Mouse (Mus musculus) limb, embryonic 14.5 days (tissue): ENCODE data around the gene Fam129a. TPM values are rescaled to one million over a fixed set of nuclear protein-coding genes. Genes with fewer than 3 reads are reported as not detected.

Experiments
- ATAC-seq: fragments of 200-750 bp; cut with Nextera tagmentation; 2 replicates; pipeline ENCODE4 v1.8.0; 2017; ENCODE audit warnings: low read depth, moderate number of reproducible peaks, moderate TSS enrichment; ENCODE audit not compliant: low FRiP score
- DNase-seq: peaks from one replicate; pipeline ENCODE4 v3.0.0-alpha.2; 2015; ENCODE audit warnings: low spot score
- H3K27ac ChIP-seq: fragments of 300-500 bp; sonication (generic); replicated peaks from 2 replicates; pipeline ENCODE4 v1.5.1; 2014; ENCODE audit warnings: low read depth, mild to moderate bottlenecking, low read length, moderate library complexity, mixed read lengths
- H3K27me3 ChIP-seq: fragments of 300-500 bp; sonication (generic); 2 replicates; pipeline ENCODE4 v1.6.1; 2014; ENCODE audit warnings: low read length, mixed read lengths; ENCODE audit not compliant: control insufficient read depth, insufficient read depth
- H3K36me3 ChIP-seq: fragments of 300-500 bp; sonication (generic); 2 replicates; pipeline ENCODE4 v1.6.1; 2014; ENCODE audit warnings: mild to moderate bottlenecking, low read length, moderate library complexity, mixed read lengths; ENCODE audit not compliant: control insufficient read depth, insufficient read depth
- H3K4me1 ChIP-seq: fragments of 300-500 bp; sonication (generic); 2 replicates; pipeline ENCODE4 v1.6.1; 2014; ENCODE audit warnings: antibody characterized with exemption, low read length, mixed read lengths; ENCODE audit not compliant: control insufficient read depth, insufficient read depth
- H3K4me2 ChIP-seq: fragments of 300-500 bp; sonication (generic); replicated peaks from 2 replicates; pipeline ENCODE4 v1.6.1; 2014; ENCODE audit warnings: low read depth, mild to moderate bottlenecking, low read length, moderate library complexity; ENCODE audit not compliant: severe bottlenecking
- H3K4me3 ChIP-seq: fragments of 300-500 bp; sonication (generic); replicated peaks from 2 replicates; pipeline ENCODE4 v1.5.1; 2014; ENCODE audit warnings: low read length
- H3K9ac ChIP-seq: fragments of 300-500 bp; sonication (generic); 2 replicates; pipeline ENCODE4 v1.6.1; 2014; ENCODE audit warnings: mild to moderate bottlenecking, low read depth, low read length, moderate library complexity; ENCODE audit not compliant: severe bottlenecking
- H3K9me3 ChIP-seq: fragments of 300-500 bp; sonication (generic); 2 replicates; pipeline ENCODE4 v1.6.1; 2016; ENCODE audit warnings: low read length; ENCODE audit not compliant: control insufficient read depth
- POLR2A ChIP-seq: fragments of 200-500 bp; IDR thresholded peaks from 2 replicates; pipeline ENCODE4 v1.8.0; 2012; ENCODE audit warnings: inconsistent platforms, mild to moderate bottlenecking, moderate library complexity, borderline replicate concordance; ENCODE audit not compliant: insufficient read depth, insufficient read length; ENCODE audit errors: extremely low read depth
- WGBS: fragments of 180-500 bp; shearing (Covaris S2); extraction: QIAGEN DNeasy Blood & Tissue Kit; methylation state at CpG from one replicate; pipeline ENCODE4 v1.1.7; 2014; 5-methylcytosine and 5-hydroxymethylcytosine counted together
- polyA plus RNA-seq, 2 experiments: library from polyadenylated mRNA; depleted of rRNA in 1 of 2; stranded (reverse) in 1 of 2; unstranded in 1 of 2; fragments of >200 nt; fragmentation: Nextera tagmentation in 1 of 2; extraction: Ambion mirVana in 1 of 2; gene quantifications; 2 replicates each; pipeline versions ENCODE4 v1.2.1 to v1.2.3; 2012 to 2014

Fam129a gene
- polyA plus RNA-seq, 2 experiments = 11.1 to 14.7 TPM

GRCm38 (mm10) chr1:151661684-151662439 is 90.9 kb downstream of the Fam129a start:
- no peak for TF ChIP-seq POLR2A
- H3K36me3 ChIP-seq = no peaks in the 10 kb centered on the region
- no peaks in the 10 kb centered on the region for H3K4me1 ChIP-seq
- 86% methylated on average over 7 of the region's 7 CpGs for WGBS
- no peak overlapping the region for H3K4me3 ChIP-seq
- H3K9me3 ChIP-seq = no peaks in the 10 kb centered on the region
- H3K4me2 ChIP-seq = no peak overlapping the region
- H3K27me3 ChIP-seq = no peaks in the 10 kb centered on the region
- no peak for DNase-seq
- H3K27ac ChIP-seq = no peak overlapping the region
- ATAC-seq = no peak
- no peak overlapping the region for H3K9ac ChIP-seq

GRCm38 (mm10) chr1:151662958-151663357 is 92.0 kb downstream of the Fam129a start:
- Histone ChIP-seq H3K27me3 (no peaks in the 10 kb centered on the region), H3K36me3 (no peaks in the 10 kb centered on the region), H3K4me2 (no peak overlapping the region), H3K4me1 (no peaks in the 10 kb centered on the region), H3K9ac (no peak overlapping the region), H3K4me3 (no peak overlapping the region), H3K27ac (no peak overlapping the region), H3K9me3 (no peaks in the 10 kb centered on the region)
- DNase-seq (no peak), ATAC-seq (no peak)
- no peak for TF ChIP-seq POLR2A
- 64% methylated on average over 6 of the region's 6 CpGs for WGBS

GRCm38 (mm10) chr1:151664384-151664783 is 93.4 kb downstream of the Fam129a start:
- DNase-seq = no peak
- Histone ChIP-seq H3K27me3 (no peaks in the 10 kb centered on the region), H3K4me3 (no peak overlapping the region), H3K36me3 (no peaks in the 10 kb centered on the region), H3K9me3 (no peaks in the 10 kb centered on the region), H3K4me1 (no peaks in the 10 kb centered on the region), H3K27ac (no peak overlapping the region), H3K9ac (no peak overlapping the region), H3K4me2 (no peak overlapping the region)
- 91% methylated on average over 10 of the region's 10 CpGs for WGBS
- no peak for ATAC-seq
- no peak for TF ChIP-seq POLR2A

- Histone ChIP-seq H3K9me3 (no peaks in the 10 kb centered on the region), H3K27ac (no peak overlapping the region), H3K36me3 (no peaks in the 10 kb centered on the region), H3K4me1 (no peaks in the 10 kb centered on the region), H3K4me3 (no peak overlapping the region), H3K9ac (no peak overlapping the region), H3K27me3 (no peaks in the 10 kb centered on the region), H3K4me2 (no peak overlapping the region)
- WGBS = 71% methylated on average over 7 of the region's 7 CpGs
- no peak for TF ChIP-seq POLR2A
- no peak for ATAC-seq
- no peak for DNase-seq
These were observed 93.9 kb downstream of the Fam129a start for GRCm38 (mm10) chr1:151664837-151665431.

- WGBS = 90% methylated on average over 10 of the region's 10 CpGs
- ATAC-seq = no peak
- H3K9me3 ChIP-seq = no peaks in the 10 kb centered on the region
These were observed 96.5 kb downstream of the Fam129a start for GRCm38 (mm10) chr1:151667351-151668074.

More at GRCm38 (mm10) chr1:151667351-151668074, 96.5 kb downstream of the Fam129a start:
- Histone ChIP-seq H3K27me3 (no peaks in the 10 kb centered on the region), H3K27ac (no peak overlapping the region), H3K4me2 (no peak overlapping the region), H3K36me3 (no peaks in the 10 kb centered on the region), H3K9ac (no peak overlapping the region), H3K4me3 (no peak overlapping the region), H3K4me1 (no peaks in the 10 kb centered on the region)
- DNase-seq = no peak
- no peak for TF ChIP-seq POLR2A
